Mouse (Mus musculus) thymus, postnatal 25 days (tissue): ENCODE measurements around the gene Fndc3b.
"Not testable (repeated sequence)": the region's sequence is repeated elsewhere in the genome, so short reads cannot be mapped to it uniquely, and the experiment has no call there.

Experiments
- DNase-seq: peaks from one replicate; pipeline ENCODE4 v3.0.0; 2022

The Fndc3b gene

DNA sequence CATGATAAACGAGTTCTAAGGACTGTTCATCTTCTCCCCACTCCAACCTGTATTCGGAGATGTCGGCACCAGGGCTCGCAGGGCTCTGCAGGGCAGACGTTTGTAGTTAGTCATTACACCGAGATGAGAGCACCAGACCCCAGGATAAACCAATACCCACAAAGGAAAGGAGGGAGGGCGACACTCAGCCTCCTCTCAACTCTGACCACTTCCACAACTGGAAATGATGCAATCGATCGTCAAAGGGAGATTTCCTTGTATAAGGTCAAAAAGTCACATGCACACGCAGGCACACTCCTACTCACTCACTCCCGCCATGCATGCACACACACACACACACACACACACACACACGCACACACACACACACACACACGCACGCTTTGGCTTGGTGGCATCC lies 254.6 kb downstream of the Fndc3b start:
- no peak for DNase-seq

DNA sequence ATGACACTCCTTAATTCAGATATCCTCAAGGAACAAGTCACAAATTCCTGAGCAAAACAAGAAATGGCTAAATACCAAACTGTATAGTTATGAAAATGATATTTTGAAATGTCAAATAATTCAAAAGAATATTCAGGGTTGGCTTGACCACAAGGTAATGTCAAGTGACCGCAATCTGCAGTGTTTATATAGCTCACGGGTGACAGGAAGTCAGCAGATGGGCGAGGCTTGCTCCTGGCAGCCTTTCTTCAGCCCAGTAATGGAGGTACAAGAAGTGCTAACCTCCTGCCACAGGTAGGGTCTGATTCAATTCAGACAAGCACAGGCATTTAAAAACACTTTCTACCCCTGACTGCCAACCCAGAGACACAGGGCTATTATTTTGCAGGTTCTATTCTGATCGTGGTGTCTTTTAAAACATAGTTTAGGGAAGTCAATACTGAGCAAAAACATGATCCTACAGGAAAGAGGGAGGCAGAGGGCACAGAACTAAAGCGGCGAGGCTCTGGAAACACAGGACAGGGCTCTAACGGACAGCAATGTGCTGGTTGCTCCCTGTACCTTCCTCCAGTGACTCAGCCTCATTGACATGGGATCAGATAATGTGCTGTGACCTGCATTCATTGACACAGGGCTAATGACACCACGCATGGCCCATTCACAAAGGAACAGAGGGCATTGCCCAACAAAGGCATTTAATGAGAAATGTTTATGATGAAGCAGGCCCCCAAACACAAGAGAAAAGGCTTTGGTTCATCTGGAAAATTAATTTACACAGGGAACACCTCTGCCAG lies 256.5 kb downstream of the Fndc3b start:
- DNase-seq: no peak

DNA sequence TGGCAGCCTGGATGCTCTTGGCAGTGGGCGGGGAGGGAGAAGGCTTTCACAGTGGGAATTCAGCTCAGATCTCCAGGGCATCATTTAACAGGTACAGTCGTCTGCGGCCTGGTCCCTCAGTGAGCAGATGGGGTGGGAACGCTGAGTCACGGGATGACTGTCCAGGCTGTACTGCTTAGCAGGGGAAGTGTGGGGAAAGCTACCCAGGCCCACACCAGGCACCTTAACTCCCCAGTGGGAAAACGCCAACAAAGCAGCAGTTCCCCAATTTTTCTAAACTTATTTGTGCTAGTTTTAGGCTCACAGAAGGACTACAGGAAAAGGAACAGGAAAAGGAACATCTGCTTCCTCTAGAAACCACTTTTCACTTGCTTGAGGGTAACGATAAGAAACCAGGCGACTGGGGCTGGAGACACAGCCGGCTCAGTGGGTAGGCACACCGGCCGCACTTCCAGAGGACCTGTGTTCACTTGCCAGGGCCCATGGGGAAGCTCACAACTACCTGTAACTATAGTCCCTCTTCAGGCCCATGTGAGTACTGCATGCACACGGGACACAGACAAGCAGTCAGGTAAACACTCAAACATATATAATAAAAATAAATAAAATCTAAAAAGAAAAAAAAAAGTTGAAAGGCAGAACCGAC lies 257.5 kb downstream of the Fndc3b start:
- DNase-seq: peak; percentile 22

GRCm38 (mm10) chr3:27449447-27449846 lies 261.7 kb downstream of the Fndc3b start:
- no peak for DNase-seq

GRCm38 (mm10) chr3:27448367-27448766 lies 262.7 kb downstream of the Fndc3b start:
- DNase-seq: no peak

- no peak for DNase-seq
These were observed 271.4 kb downstream of the Fndc3b start for GRCm38 (mm10) chr3:27439704-27440103.

DNA sequence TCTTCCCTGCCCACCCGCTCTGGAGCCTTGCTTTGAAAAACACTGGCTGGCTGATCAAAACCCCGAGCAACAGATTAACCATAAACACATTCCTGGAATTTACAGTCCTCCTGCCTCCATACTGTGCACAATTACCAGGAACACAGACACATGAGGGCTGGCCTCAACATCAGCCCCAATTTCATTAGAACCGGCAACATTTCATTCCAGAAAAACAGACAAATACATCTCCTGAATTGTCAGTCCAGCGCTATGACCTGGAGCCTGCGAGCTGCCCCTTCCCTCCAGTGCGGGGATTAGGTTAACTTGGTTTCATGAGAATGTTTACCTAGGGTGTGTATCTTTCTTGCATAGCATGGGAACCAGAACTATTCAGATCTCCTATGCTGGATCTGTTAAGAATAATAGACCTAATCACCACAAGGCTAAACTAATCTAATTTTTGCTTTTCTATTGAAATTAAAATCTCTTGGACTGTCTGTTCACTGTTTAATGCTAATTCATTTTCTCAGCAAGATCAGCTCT lies 275.9 kb downstream of the Fndc3b start:
- DNase-seq: no peak

DNA sequence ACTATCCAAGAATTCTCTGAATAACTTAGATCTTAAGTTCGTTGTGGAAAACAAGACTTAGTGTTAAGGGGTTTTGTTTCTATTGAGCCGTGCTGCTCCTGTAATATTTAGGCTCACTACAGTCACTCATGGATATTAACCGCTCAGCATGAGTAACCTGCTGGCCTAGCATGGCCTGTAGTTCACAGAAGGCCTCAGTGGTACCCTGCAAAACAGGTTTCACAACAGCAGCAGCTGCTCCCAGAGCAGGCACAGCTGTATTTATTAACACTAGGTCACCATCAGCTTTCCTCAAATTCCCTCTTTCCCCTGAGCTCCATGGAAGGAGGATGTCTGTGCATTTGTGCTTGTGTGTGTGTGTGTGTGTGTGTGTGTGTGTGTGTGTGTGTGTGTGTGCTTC lies 278.1 kb downstream of the Fndc3b start:
- DNase-seq: no peak

DNA sequence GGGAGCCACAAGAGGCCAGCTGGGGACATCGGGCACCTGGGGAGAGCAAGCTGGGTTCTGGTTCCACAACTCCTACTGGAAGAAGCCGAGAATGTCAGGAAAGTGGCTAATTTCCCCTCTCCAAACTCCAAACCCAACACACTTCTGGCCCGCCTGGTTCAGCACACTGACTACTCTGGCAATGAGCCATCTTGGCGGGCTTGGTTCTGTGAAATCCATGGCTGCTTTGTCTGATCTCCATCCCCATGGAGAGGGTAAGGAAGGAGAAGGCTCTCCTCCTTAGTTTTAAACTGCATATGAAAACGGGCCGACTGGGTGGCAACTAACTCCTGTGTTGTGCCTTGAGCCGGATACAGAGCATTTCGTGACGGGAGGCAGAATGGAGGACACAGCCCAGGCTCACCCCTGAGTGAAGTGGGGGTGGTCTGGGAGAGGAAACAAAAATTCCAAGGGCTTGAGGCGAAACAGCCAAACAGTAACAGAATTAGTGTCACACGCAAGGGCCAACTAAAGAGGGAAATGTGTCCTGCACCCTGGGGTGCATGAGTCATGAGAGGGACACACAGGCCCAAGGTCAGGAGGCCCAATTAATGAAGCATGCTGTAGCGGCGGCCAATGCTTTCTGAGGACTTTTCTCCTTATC lies 280.4 kb downstream of the Fndc3b start:
- DNase-seq: no peak

GRCm38 (mm10) chr3:27427406-27427805 lies 283.7 kb downstream of the Fndc3b start:
- DNase-seq: no peak

DNA sequence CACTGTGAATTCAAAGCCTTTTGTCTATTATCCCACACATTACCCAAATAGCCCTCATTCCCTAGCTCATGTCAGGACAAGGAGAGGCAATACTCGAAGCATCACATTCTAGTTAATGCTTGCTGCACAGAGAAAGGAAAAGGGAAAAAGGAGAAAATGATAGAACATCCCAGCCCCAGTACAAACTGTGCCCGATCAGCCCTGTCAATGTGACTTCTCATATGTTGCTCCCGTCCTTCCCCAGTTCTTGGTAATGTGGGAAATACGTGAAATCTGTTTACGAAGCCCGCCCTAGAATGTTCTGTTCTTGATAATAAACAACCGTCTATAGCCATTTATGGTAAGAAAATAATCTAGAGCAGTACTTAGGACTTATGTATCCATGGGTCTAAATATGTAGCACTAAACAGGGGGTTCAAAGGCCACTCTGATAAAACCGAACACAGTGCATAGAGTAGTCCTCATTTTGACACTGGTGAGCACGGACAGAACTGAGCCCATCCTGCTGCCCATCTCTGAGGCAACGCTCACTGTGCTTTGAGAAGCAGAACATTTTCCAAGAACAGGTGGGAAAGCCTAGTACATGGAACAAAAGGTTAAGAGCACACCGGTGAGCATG lies 286.9 kb downstream of the Fndc3b start:
- DNase-seq: no peak

GRCm38 (mm10) chr3:27422521-27422920 lies 288.6 kb downstream of the Fndc3b start:
- no peak for DNase-seq

DNA sequence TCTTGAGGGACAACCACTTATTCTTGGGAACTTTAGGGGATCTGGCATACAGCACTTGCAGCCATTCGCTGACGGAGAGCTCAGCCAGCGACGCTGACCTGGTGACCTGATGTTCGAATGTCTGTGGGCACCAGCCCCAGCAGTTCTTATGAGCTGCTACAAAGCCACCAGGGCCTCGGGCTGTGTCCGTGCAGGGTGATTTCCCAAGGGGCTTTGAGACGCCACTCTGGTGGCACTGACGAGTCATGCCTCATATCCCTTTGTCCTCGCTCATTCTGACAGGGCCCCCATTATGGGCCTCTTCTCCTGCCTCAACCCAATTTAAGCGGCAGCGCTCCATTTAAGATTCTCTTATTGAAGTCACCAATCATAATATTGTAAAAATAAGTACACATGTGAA lies 289.1 kb downstream of the Fndc3b start:
- no peak for DNase-seq

DNA sequence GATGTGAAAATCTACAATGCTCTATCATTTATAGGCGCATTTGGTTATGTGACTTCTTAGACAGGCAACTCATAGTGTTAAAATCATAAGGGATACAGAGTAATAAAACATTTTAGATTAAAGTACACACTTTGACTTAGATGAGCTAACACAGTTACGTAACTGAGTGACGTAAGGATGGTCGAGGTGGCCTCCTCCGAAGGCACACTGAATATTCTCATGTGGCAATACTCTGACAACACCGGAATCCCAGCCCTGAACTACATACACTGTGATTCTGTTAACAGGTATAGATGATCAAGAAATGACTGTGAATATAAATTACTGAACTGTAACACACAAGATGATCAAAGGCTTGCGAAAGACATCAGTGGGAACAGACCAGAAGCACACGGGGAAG lies 292.5 kb downstream of the Fndc3b start:
- no peak for DNase-seq

GRCm38 (mm10) chr3:27416786-27417185 lies 294.3 kb downstream of the Fndc3b start:
- DNase-seq: no peak

DNA sequence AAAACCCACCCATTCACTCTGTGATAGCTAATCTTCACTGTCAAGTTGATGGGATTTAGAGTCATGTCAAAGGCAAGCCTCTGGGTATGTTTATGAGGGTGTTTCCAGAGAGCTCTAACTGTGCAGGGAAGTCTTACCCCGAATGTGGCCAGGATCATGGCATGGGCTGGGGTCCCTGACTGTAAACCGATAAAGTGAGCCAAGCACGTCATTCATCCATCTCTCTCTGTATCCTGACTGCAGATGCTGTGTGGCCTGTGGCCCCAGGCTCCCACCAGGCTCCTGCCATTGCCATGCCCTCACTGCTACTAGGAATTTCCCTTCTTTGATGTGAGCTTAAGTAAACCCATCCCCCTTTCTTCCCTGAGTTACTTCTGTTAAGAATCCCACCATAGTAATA lies 297.5 kb downstream of the Fndc3b start:
- no peak for DNase-seq

DNA sequence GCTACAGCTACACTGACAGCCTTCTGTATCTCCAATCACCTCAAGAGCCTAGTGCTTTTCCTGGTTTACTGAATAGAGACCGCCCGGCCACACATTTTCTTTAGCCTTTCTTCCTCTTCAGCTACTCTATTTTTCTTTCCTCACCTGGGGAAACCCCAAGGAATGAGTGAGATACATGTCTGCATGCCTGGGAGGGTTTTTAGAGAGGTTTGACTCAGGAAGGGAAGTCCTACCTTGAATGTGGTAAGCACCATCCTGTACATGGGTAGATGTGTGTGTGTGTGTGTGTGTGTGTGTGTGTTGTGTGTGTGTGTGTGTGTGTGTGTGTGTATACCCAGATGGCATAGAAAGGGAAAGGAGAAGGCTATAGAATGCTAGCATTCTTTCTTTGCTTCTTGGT lies 299.8 kb downstream of the Fndc3b start:
- no peak for DNase-seq

DNA sequence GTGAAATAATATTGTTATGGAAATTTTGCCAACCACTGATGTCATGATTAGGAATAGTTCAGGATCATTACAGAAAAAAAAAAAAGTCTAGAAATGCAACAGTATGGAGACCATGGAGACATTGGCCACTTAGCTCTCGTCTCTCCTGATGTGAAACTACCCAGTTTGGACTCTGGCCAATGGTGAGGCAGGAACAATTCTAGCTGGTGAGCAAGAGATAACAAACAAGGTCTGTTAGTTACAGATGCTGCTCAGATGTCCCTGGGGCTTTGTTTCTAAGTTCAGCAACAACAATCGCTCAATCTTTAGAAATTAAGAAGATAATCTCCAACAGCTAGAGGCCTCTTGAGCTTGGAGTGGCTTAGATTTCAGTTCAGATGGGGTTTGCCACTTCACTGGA lies 302.5 kb downstream of the Fndc3b start:
- DNase-seq: no peak

DNA sequence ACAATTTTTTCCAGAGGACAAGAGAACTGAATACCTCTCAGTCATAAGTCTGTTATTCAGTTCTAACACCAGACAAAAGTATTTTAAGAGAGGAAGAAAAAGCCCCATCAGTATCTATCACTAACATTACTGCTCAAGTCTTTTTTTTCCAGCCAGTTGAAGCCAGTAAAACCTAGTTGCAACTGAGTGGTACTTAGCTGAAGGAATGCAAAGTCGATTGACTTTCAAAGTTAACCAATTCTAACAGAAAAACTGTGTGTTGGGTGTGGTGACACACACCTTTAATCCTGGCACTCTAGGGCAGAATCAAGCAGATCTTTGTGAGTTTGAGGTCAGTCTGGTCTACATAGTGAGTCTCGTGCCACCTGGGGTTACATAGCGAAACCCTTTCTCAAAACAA lies 304.7 kb downstream of the Fndc3b start:
- no peak for DNase-seq

- not testable (repeated sequence) for DNase-seq
These were observed 310.1 kb downstream of the Fndc3b start for GRCm38 (mm10) chr3:27400996-27401395.

- no peak for DNase-seq
These were observed 321.2 kb downstream of the Fndc3b start for GRCm38 (mm10) chr3:27389923-27390322.

- DNase-seq: no peak
These were observed 326.3 kb downstream of the Fndc3b start for GRCm38 (mm10) chr3:27384836-27385235.

- no peak for DNase-seq
These were observed 333.2 kb downstream of the Fndc3b start for GRCm38 (mm10) chr3:27377935-27378334.
